Mouse (Mus musculus) MEL (cell line): Measurements from ENCODE around the gene Lrrc29. TPM values are rescaled to one million over a fixed set of nuclear protein-coding genes. Genes with fewer than 3 reads are reported as not detected.
A peak's percentile ranks its signal among the peaks of the same experiment; 100 is the strongest.

Source experiments
- DNase-seq: peaks from one replicate; pipeline ENCODE4 v3.0.0; 2011; ENCODE audit warnings: low read depth, low spot score
- H3K27ac ChIP-seq: 2 replicates; pipeline ENCODE4 v1.5.1; 2012; ENCODE audit warnings: low read depth, mild to moderate bottlenecking, control low read depth, low read length, moderate library complexity; ENCODE audit not compliant: control insufficient read depth
- H3K27me3 ChIP-seq, 2 experiments: fragments of 150-350 bp in 1 of 2; sonication (generic) in 1 of 2; 2 replicates each; pipeline ENCODE4 v1.6.1; 2012; ENCODE audit warnings: low read length in 2 of 2, mild to moderate bottlenecking in 2 of 2, improper control_type of control experiment in 1 of 2, moderate library complexity in 1 of 2; ENCODE audit not compliant: insufficient read depth in 2 of 2, control insufficient read depth in 1 of 2
- H3K36me3 ChIP-seq, 2 experiments: 2 replicates each; pipeline ENCODE4 v1.6.1; 2012 to 2014; ENCODE audit warnings: low read length in 2 of 2, improper control_type of control experiment in 1 of 2, inconsistent platforms in 1 of 2, mild to moderate bottlenecking in 1 of 2; ENCODE audit not compliant: insufficient read depth in 2 of 2, control insufficient read depth in 1 of 2
- H3K4me1 ChIP-seq, 2 experiments: fragments of 150-350 bp in 1 of 2; sonication (generic) in 1 of 2; 2 replicates each; pipeline ENCODE4 v1.6.1; 2012; ENCODE audit warnings: low read length in 2 of 2, improper control_type of control experiment in 1 of 2, mild to moderate bottlenecking in 1 of 2; ENCODE audit not compliant: insufficient read depth in 2 of 2, control insufficient read depth in 1 of 2
- H3K4me3 ChIP-seq, 2 experiments: fragments of 150-350 bp in 1 of 2; sonication (generic) in 1 of 2; 2 replicates each; pipeline ENCODE4 v1.5.1; 2012; ENCODE audit warnings: low read depth in 2 of 2, low read length in 2 of 2, mild to moderate bottlenecking in 2 of 2, moderate library complexity in 2 of 2, control low read depth in 1 of 2, improper control_type of control experiment in 1 of 2; ENCODE audit not compliant: control insufficient read depth in 1 of 2, insufficient read depth in 1 of 2
- H3K79me2 ChIP-seq: 2 replicates; pipeline ENCODE4 v1.6.1; 2012; ENCODE audit warnings: mild to moderate bottlenecking, low read length, moderate library complexity; ENCODE audit not compliant: control insufficient read depth, poor library complexity, insufficient read depth
- H3K9ac ChIP-seq: 2 replicates; pipeline ENCODE4 v1.6.1; 2012; ENCODE audit warnings: low read depth, mild to moderate bottlenecking, control low read depth, low read length, moderate library complexity; ENCODE audit not compliant: control insufficient read depth, poor library complexity, severe bottlenecking
- H3K9me3 ChIP-seq: fragments of 150-350 bp; sonication (generic); replicated peaks from 2 replicates; pipeline ENCODE4 v1.6.1; 2012; ENCODE audit warnings: mild to moderate bottlenecking, low read length, improper control_type of control experiment, moderate library complexity; ENCODE audit not compliant: insufficient read depth
- BHLHE40 ChIP-seq: IDR thresholded peaks from 2 replicates; pipeline ENCODE4 v1.6.1; 2012; ENCODE audit warnings: low read depth, mild to moderate bottlenecking, inconsistent platforms, low read length, improper control_type of control experiment, borderline replicate concordance
- CHD1 ChIP-seq: IDR thresholded peaks from 2 replicates; pipeline ENCODE4 v1.6.1; 2012; ENCODE audit warnings: low read depth, mild to moderate bottlenecking, inconsistent platforms, low read length, improper control_type of control experiment
- CHD2 ChIP-seq: IDR thresholded peaks from 2 replicates; pipeline ENCODE4 v1.6.1; 2011; ENCODE audit warnings: low read length, improper control_type of control experiment
- CTCF ChIP-seq, 3 experiments: IDR thresholded peaks in 2 of 3; conservative IDR thresholded peaks in 1 of 3; 2 replicates each; pipeline ENCODE4 v1.5.1; 2011 to 2012; ENCODE audit warnings: low read length in 3 of 3, low read depth in 2 of 3, mild to moderate bottlenecking in 2 of 3, improper control_type of control experiment in 1 of 3, inconsistent platforms in 1 of 3, mixed read lengths in 1 of 3, moderate library complexity in 1 of 3; ENCODE audit not compliant: control insufficient read depth in 1 of 3, insufficient read depth in 1 of 3, poor library complexity in 1 of 3, severe bottlenecking in 1 of 3
- E2F4 ChIP-seq: IDR thresholded peaks from 2 replicates; pipeline ENCODE4 v1.6.1; 2011; ENCODE audit warnings: low read depth, low read length, improper control_type of control experiment, borderline replicate concordance
- ELF1 ChIP-seq: IDR thresholded peaks from 2 replicates; pipeline ENCODE4 v1.6.1; 2014; ENCODE audit warnings: low read depth, mild to moderate bottlenecking, inconsistent platforms, low read length, improper control_type of control experiment, moderate library complexity
- EP300 ChIP-seq, 2 experiments: IDR thresholded peaks; 2 replicates each; pipeline ENCODE4 v1.6.1; 2011; ENCODE audit warnings: improper control_type of control experiment in 2 of 2, low read length in 2 of 2, low read depth in 1 of 2, mild to moderate bottlenecking in 1 of 2
- ETS1 ChIP-seq: IDR thresholded peaks from 2 replicates; pipeline ENCODE4 v1.6.1; 2012; ENCODE audit warnings: low read depth, mild to moderate bottlenecking, inconsistent platforms, low read length, improper control_type of control experiment, moderate library complexity
- GABPA ChIP-seq: IDR thresholded peaks from 2 replicates; pipeline ENCODE4 v1.6.1; 2012; ENCODE audit warnings: low read depth, mild to moderate bottlenecking, inconsistent platforms, low read length, improper control_type of control experiment, moderate library complexity
- GATA1 ChIP-seq: IDR thresholded peaks from 2 replicates; pipeline ENCODE4 v1.6.1; 2011; ENCODE audit warnings: low read depth, low read length, improper control_type of control experiment
- HCFC1 ChIP-seq: IDR thresholded peaks from 2 replicates; pipeline ENCODE4 v1.6.1; 2012; ENCODE audit warnings: low read depth, mild to moderate bottlenecking, inconsistent platforms, low read length, improper control_type of control experiment, moderate library complexity
- JUND ChIP-seq: IDR thresholded peaks from 2 replicates; pipeline ENCODE4 v1.6.1; 2011; ENCODE audit warnings: low read depth, mild to moderate bottlenecking, improper control_type of control experiment, low read length
- KAT2A ChIP-seq: conservative IDR thresholded peaks from 2 replicates; pipeline ENCODE4 v1.6.1; 2012; ENCODE audit warnings: low read depth, low read length, improper control_type of control experiment, inconsistent platforms
- MAFK ChIP-seq: IDR thresholded peaks from 2 replicates; pipeline ENCODE4 v1.6.1; 2011; ENCODE audit warnings: low read depth, mild to moderate bottlenecking, low read length, improper control_type of control experiment, borderline replicate concordance
- MAZ ChIP-seq: IDR thresholded peaks from 2 replicates; pipeline ENCODE4 v1.6.1; 2012; ENCODE audit warnings: low read depth, mild to moderate bottlenecking, inconsistent platforms, low read length, improper control_type of control experiment
- MEF2A ChIP-seq: IDR thresholded peaks from 2 replicates; pipeline ENCODE4 v1.6.1; 2014; ENCODE audit warnings: low read depth, mild to moderate bottlenecking, inconsistent platforms, low read length, improper control_type of control experiment; ENCODE audit not compliant: poor library complexity, insufficient replicate concordance, severe bottlenecking; ENCODE audit errors: extremely low read depth
- MXI1 ChIP-seq: IDR thresholded peaks from 2 replicates; pipeline ENCODE4 v1.6.1; 2011; ENCODE audit warnings: mild to moderate bottlenecking, low read depth, low read length, improper control_type of control experiment
- MYB ChIP-seq: IDR thresholded peaks from 2 replicates; pipeline ENCODE4 v1.6.1; 2011; ENCODE audit warnings: mild to moderate bottlenecking, low read depth, low read length, improper control_type of control experiment
- MYC ChIP-seq: IDR thresholded peaks from 2 replicates; pipeline ENCODE4 v1.6.1; 2011; ENCODE audit warnings: low read depth, mild to moderate bottlenecking, low read length, improper control_type of control experiment, moderate library complexity
- NELFE ChIP-seq: IDR thresholded peaks from 2 replicates; pipeline ENCODE4 v1.6.1; 2011; ENCODE audit warnings: low read depth, low read length, improper control_type of control experiment
- NRF1 ChIP-seq: IDR thresholded peaks from 2 replicates; pipeline ENCODE4 v1.6.1; 2014; ENCODE audit warnings: low read depth, mild to moderate bottlenecking, inconsistent platforms, low read length, improper control_type of control experiment, moderate library complexity; ENCODE audit not compliant: poor library complexity, insufficient read depth, severe bottlenecking
- POLR2A ChIP-seq, 2 experiments: IDR thresholded peaks; 2 replicates each; pipeline ENCODE4 v1.6.1; 2011 to 2012; ENCODE audit warnings: low read length in 2 of 2, mild to moderate bottlenecking in 2 of 2, control low read depth in 1 of 2, improper control_type of control experiment in 1 of 2, low read depth in 1 of 2, moderate library complexity in 1 of 2; ENCODE audit not compliant: control insufficient read depth in 1 of 2, insufficient read depth in 1 of 2, poor library complexity in 1 of 2
- POLR2AphosphoS2 ChIP-seq: IDR thresholded peaks from 2 replicates; pipeline ENCODE4 v1.6.1; 2011; ENCODE audit warnings: low read length, improper control_type of control experiment
- POLR2AphosphoS5 ChIP-seq: IDR thresholded peaks from 2 replicates; pipeline ENCODE4 v1.6.1; 2012; ENCODE audit warnings: low read depth, borderline replicate concordance, mild to moderate bottlenecking, inconsistent platforms, low read length, moderate library complexity, mixed read lengths
- RAD21 ChIP-seq: IDR thresholded peaks from 2 replicates; pipeline ENCODE4 v1.6.1; 2011; ENCODE audit warnings: mild to moderate bottlenecking, low read depth, low read length, improper control_type of control experiment
- RCOR1 ChIP-seq: IDR thresholded peaks from 2 replicates; pipeline ENCODE4 v1.6.1; 2012; ENCODE audit warnings: low read depth, mild to moderate bottlenecking, inconsistent platforms, low read length, improper control_type of control experiment
- SIN3A ChIP-seq: IDR thresholded peaks from 2 replicates; pipeline ENCODE4 v1.6.1; 2012; ENCODE audit warnings: low read length, improper control_type of control experiment, inconsistent platforms
- SMC3 ChIP-seq: IDR thresholded peaks from 2 replicates; pipeline ENCODE4 v1.6.1; 2011; ENCODE audit warnings: low read depth, low read length, improper control_type of control experiment
- TAL1 ChIP-seq: IDR thresholded peaks from 2 replicates; pipeline ENCODE4 v1.6.1; 2012; ENCODE audit warnings: mild to moderate bottlenecking, inconsistent platforms, low read length, moderate library complexity, mixed read lengths
- TBP ChIP-seq: IDR thresholded peaks from 2 replicates; pipeline ENCODE4 v1.8.0; 2011; ENCODE audit warnings: low read depth, low read length, improper control_type of control experiment
- TCF12 ChIP-seq: IDR thresholded peaks from 2 replicates; pipeline ENCODE4 v1.6.1; 2014; ENCODE audit warnings: low read depth, mild to moderate bottlenecking, inconsistent platforms, low read length, improper control_type of control experiment, moderate library complexity
- USF1 ChIP-seq: IDR thresholded peaks from 2 replicates; pipeline ENCODE4 v1.6.1; 2014; ENCODE audit warnings: low read depth, mild to moderate bottlenecking, inconsistent platforms, low read length, improper control_type of control experiment, moderate library complexity
- ZC3H11A ChIP-seq: IDR thresholded peaks from 2 replicates; pipeline ENCODE4 v1.6.1; 2012; ENCODE audit warnings: low read depth, mild to moderate bottlenecking, inconsistent platforms, low read length, improper control_type of control experiment
- ZKSCAN1 ChIP-seq: IDR thresholded peaks from 2 replicates; pipeline ENCODE4 v1.6.1; 2012; ENCODE audit warnings: low read depth, mild to moderate bottlenecking, inconsistent platforms, low read length, improper control_type of control experiment, moderate library complexity
- ZMIZ1 ChIP-seq: IDR thresholded peaks from 2 replicates; pipeline ENCODE4 v1.6.1; 2012; ENCODE audit warnings: low read depth, mild to moderate bottlenecking, inconsistent platforms, low read length, improper control_type of control experiment, moderate library complexity
- polyA plus RNA-seq, 2 experiments: library from polyadenylated mRNA; stranded (reverse) in 1 of 2; unstranded in 1 of 2; fragments of >175 nt in 1 of 2; fragments of >200 nt in 1 of 2; gene quantifications; 2 replicates each; pipeline versions ENCODE4 v1.2.1 to v1.2.4; 2012; ENCODE audit warnings: low replicate concordance in 2 of 2, low read depth in 1 of 2; ENCODE audit not compliant: insufficient read length in 2 of 2, insufficient read depth in 1 of 2, missing spikeins in 1 of 2
- total RNA-seq: library from RNA; depleted of rRNA; stranded (reverse); fragments of 300-350 nt; gene quantifications from 2 replicates; pipeline ENCODE4 v1.2.3, GENCODE M21; 2012

The Lrrc29 gene
- total and polyA plus RNA-seq, 3 experiments = 2.6 to 6.1 TPM; not detected in 1

GRCm38 (mm10) chr8:105264024-105264982 lies 61.8 kb downstream of the Lrrc29 start, which contains the start of the genes Tradd and Fbxl8:
Gene Tradd, minus strand, starts transcription at chr8:105264609.
Gene Fbxl8, plus strand, starts transcription at chr8:105264648.
- Histone ChIP-seq H3K4me3 (peak within 1 kb of the TSS; percentile 84 to 98), H3K27me3 (no peaks in the 10 kb centered on the region), H3K27ac (peak within 1 kb of the TSS; percentile 77), H3K79me2 (peaks cover 15% of the 10 kb centered on the region), H3K9me3 (no peaks in the 10 kb centered on the region), H3K36me3 (peaks cover 0 to 25% of the 10 kb centered on the region in 2 experiments; a peak in 2 of 4 replicates), H3K9ac (peak within 1 kb of the TSS; percentile 91), H3K4me1 (peaks cover 7 to 38% of the 10 kb centered on the region in 2 experiments)
- peak; percentile 87 for DNase-seq
- TF ChIP-seq MAFK = no peak
- no peak for TF ChIP-seq ZC3H11A
- peak; percentile 73 to 78 for TF ChIP-seq POLR2A (IDR thresholded peaks at IDR 0.05; ENCODE audit: control insufficient read depth in 1 of 2, insufficient read depth in 1 of 2, low read depth in 1 of 2, low read length in 2 of 2, poor library complexity in 1 of 2)
- TF ChIP-seq GABPA = no peak
- TF ChIP-seq HCFC1 = peak; percentile 77
- TF ChIP-seq BHLHE40 = no peak
- TF ChIP-seq CTCF (IDR thresholded peaks at IDR 0.05 in 2 of 3, conservative IDR thresholded peaks at IDR 0.05 in 1 of 3; ENCODE audit: control insufficient read depth in 1 of 3, insufficient read depth in 1 of 3, low read depth in 2 of 3, low read length in 3 of 3, poor library complexity in 1 of 3, severe bottlenecking in 1 of 3) = 0 out of 6 replicates have a peak, but pooled peaks of 1 of the 3 experiments have one; percentile 1
- TF ChIP-seq ETS1 = no peak
- TF ChIP-seq GATA1 = peak; percentile 7; the same call in 1 of the 2 replicates
- TF ChIP-seq JUND = no peak
- TF ChIP-seq CHD2 = no peak
- TF ChIP-seq MYC = no peak
- TF ChIP-seq TBP = no peak
- TF ChIP-seq NRF1 = peak; percentile 81
- no peak for TF ChIP-seq POLR2AphosphoS5
- peak; percentile 77 for TF ChIP-seq NELFE
- no peak for TF ChIP-seq MYB
- TF ChIP-seq RCOR1 = no peak
- peak; percentile 82; the same call in 1 of the 2 replicates for TF ChIP-seq POLR2AphosphoS2
- TF ChIP-seq ZKSCAN1 = no peak
- no peak for TF ChIP-seq SMC3
- TF ChIP-seq TAL1 = no peak
- TF ChIP-seq E2F4 = no peak
- no peak for TF ChIP-seq USF1
- TF ChIP-seq SIN3A = peak; percentile 85
- TF ChIP-seq RAD21 = no peak
- no peak for TF ChIP-seq MEF2A
- TF ChIP-seq CHD1 = no peak
- peak; percentile 85; the same call in 1 of the 2 replicates for TF ChIP-seq ZMIZ1
- no peak for TF ChIP-seq KAT2A
- no peak for TF ChIP-seq MAZ
- peak; percentile 29 for TF ChIP-seq TCF12
- TF ChIP-seq MXI1 = peak; percentile 82
- peak; percentile 98 for TF ChIP-seq ELF1
- no peak for TF ChIP-seq EP300 (IDR thresholded peaks at IDR 0.05; ENCODE audit: low read depth in 1 of 2, low read length in 2 of 2)
